Mouse (Mus musculus) bone marrow, adult 2 months (tissue): ENCODE measurements around the gene Gal.

Experiments used
- CTCF ChIP-seq: fragments of 200-500 bp; IDR thresholded peaks from 2 replicates; pipeline ENCODE4 v1.5.1; 2011; ENCODE audit warnings: low read length, control low read depth; ENCODE audit not compliant: control insufficient read depth, insufficient read depth
- POLR2A ChIP-seq: fragments of 200-500 bp; IDR thresholded peaks from 2 replicates; pipeline ENCODE4 v1.6.1; 2011; ENCODE audit warnings: low read depth, mild to moderate bottlenecking, control low read depth, low read length, borderline replicate concordance; ENCODE audit not compliant: control insufficient read depth

GRCm38 (mm10) chr19:3435824-3436223 is 21.5 kb upstream of the Gal start:
- TF ChIP-seq CTCF = no peak
- no peak for TF ChIP-seq POLR2A
